17 mouse cellular contexts compared by ENCODE assay signal in the genomic region with DNA sequence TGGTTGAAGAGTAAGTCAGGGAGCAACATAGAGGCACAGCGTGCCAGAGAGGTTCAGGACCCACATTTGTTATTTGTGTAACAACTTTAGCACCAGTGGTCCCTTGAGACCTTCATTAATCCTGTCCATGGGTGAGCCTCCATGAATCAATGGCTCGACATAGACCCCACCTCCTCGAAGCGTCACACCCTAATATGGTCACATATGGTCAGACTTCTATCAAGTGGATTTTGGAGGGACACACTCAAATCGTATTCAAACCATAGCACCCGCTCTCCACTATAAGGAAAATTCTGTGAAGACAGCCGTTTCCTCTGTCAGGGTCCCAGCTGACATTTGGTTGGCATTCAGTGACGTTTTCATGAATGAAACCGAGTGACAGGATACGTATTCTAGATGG.
"Had no signal": no experiment of that assay in that cellular context is flagged by ENCODE, and none has a peak within 500 bp of the region (broad histone marks: within the 10 kb centered on the region; RNA-seq: fewer than 3 reads in every experiment).

No protein-coding gene starts in this region.

- H3K36me3 ChIP-seq: neural tube, embryonic 12.5 days; neural tube, embryonic 13.5 days; neural tube, embryonic 15.5 days; stomach, embryonic 15.5 days had no signal

- H3K9me3 ChIP-seq: neural tube, embryonic 12.5 days; neural tube, embryonic 13.5 days; neural tube, embryonic 15.5 days; stomach, embryonic 15.5 days had no signal

- DNase-seq: retina, postnatal 1 day; right cerebral cortex, adult 18-20 months; right cerebral cortex, postnatal 14 days; right cerebral cortex, postnatal 25 days; right cerebral cortex, postnatal 4 days; spleen, adult 18-20 months; thymus, adult 18-20 months; thymus, adult 2 months; thymus, postnatal 14 days; thymus, postnatal 25 days; thymus, postnatal 36 days; thymus, postnatal 4 days had no signal

- H3K9ac ChIP-seq: neural tube, embryonic 12.5 days; neural tube, embryonic 13.5 days; neural tube, embryonic 15.5 days; stomach, embryonic 15.5 days had no signal

- H3K4me1 ChIP-seq: stomach, embryonic 15.5 days had no signal

- H3K4me3 ChIP-seq: neural tube, embryonic 12.5 days; neural tube, embryonic 13.5 days; neural tube, embryonic 15.5 days; stomach, embryonic 15.5 days had no signal

- H3K27ac ChIP-seq: neural tube, embryonic 12.5 days; neural tube, embryonic 13.5 days; neural tube, embryonic 15.5 days; stomach, embryonic 15.5 days; stomach, postnatal 0 days had no signal

- H3K4me2 ChIP-seq: neural tube, embryonic 12.5 days; neural tube, embryonic 13.5 days had no signal
